Mouse (Mus musculus): Measurements from ENCODE around the gene Dtnb. TPM values are rescaled to one million over a fixed set of nuclear protein-coding genes. Genes with fewer than 3 reads are reported as not detected.
A peak's percentile ranks its signal among the peaks of the same experiment; 100 is the strongest.

The Dtnb gene
- total RNA-seq, 2 experiments from 2014 or later, result 8.3 to 14.8 TPM

DNA sequence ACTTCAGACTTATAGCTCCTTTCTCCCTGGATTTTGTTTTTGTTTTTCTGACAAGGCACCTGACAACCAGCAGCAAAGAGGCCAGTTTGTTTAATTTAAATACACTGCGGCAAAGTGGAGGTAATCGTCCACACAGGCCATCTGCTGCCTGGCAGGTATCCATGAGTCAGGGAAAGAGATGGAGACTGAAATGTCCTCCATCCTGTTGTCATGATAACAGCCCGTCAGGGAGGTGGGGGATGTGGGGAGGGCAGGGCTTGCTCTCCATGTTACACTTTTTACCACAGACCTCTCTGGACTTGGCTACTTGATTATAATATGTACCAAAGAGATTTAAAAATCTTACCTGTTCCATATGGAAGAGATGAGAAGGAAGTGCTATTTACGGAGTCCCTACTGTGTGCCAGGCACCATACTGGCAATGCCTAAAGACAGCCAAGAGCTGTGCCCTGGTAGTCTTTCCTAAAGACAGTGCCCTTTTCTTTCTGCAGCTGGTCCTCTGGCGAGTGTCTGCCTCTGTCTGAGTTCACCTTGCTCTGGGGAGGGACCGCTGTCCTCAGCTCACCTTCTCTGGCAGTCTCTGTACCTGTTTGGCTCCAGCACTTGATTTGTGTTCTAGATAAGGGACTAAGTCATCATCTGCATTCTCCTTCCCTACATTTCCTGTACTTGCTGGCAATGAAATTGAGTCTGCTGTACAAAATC, 189.6 kb downstream of the Dtnb start:
- no peak for ATAC-seq (replicated peaks; ENCODE audit: low FRiP score, poor library complexity, severe bottlenecking)

DNA sequence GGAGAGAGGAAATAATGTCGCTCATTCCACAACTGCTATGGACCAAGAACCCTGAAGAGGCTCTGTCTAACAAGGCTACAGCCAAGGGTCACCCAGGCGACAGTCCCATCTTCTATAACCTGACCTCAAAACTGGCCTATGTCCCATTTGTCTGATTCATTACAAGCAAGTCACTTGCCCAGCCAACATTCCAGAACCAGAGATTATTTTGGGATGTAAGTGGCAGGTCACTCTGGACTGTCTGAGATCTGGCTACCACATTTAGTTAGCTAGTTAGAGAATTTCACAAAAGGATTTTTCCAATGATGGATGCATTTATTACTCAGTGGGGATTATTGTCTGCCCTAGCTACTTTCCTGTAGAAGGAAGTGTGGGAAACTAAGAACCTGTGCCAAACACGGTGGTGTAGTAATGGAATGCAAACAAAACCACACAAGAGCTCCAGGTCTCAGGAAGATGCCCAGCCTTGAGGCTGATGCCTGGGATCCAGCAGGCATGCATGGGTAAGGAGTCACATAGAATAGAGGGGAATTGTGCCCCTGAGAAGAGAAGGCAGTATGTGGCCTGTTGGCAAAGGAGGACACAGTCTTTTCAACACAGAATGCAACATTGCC, 192.1 kb downstream of the Dtnb start:
- no peak for ATAC-seq (replicated peaks; ENCODE audit: low FRiP score, poor library complexity, severe bottlenecking)

DNA sequence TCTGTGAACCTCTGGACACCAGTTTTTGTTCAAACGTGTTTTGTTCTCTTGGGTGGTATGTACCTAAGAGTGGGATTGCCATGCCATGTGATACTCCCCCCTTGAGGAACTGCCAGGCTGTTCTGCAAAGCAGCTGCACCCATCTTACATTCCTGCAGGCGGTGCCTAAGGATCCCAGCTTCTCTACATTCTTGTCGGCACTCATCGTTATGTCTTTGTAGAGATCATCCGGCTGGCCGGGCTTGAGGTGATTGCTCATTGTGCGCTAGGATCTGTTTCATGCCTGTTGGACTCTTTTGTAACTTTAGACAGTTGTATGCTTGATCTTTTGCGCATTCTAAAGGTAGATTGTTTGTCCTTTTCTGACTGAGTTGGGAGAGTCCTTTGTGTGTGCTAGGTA, 195.2 kb downstream of the Dtnb start:
- ATAC-seq (replicated peaks; ENCODE audit: low FRiP score, poor library complexity, severe bottlenecking), result no peak

DNA sequence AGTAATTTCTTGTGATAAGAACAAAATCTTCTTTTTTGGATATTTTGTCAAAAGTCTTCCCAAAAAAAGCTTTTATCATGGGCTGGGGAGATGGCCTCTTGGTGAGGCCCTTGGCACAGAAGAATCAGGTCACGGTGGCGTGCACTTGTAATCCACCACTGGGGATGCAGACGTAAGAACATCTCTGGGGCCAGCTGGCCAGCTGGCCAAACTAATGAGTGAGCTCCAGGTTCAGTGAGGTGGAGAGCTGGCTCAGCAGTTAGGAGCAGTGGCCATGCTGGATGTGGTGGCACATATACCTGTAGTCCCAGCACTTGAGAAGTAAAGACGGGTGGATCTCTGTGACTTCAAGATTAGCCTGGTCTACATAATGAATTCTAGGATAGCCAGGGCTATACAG, 196.2 kb downstream of the Dtnb start:
- no peak for ATAC-seq (replicated peaks; ENCODE audit: low FRiP score, poor library complexity, severe bottlenecking)

DNA sequence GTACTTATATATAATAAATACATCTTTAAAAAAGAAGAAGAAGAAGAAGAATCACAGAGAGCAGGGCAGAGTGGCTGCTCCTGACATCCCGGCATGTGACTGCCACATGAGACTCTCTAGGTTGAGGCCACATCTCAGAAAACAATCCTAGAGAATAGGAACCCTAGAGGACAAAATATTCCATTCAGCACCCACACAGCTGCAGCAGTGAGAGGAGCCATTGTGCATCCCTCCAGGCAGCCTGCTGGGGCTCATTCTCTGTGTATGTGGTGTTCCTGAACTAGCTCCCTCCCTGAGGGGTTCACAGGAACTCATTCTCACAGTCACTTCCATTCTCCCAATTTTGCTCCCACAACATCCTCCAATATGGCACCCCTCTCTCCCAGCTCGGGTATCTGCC, 198.4 kb downstream of the Dtnb start:
- ATAC-seq (replicated peaks; ENCODE audit: low FRiP score, poor library complexity, severe bottlenecking), result no peak

DNA sequence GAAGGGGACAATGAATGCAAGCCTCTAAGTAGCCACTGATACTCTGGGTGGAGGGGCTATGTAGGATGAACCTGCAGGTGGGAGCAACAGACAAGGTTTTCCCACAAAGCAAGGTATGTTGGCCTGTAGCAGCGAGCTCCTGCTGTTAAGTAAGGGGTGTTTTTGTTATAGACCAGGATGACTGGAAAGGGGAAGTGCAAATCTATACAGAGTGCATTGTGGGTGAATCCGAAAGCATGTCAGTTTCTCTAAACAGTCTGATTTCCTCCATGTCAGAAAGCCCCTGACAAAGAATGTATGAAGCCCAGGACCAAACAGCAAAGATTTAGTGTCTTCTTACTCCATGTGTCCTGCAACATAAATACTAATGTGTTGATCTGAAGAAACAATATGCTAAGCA, 198.9 kb downstream of the Dtnb start:
- ATAC-seq (replicated peaks; ENCODE audit: low FRiP score, poor library complexity, severe bottlenecking), result no peak

DNA sequence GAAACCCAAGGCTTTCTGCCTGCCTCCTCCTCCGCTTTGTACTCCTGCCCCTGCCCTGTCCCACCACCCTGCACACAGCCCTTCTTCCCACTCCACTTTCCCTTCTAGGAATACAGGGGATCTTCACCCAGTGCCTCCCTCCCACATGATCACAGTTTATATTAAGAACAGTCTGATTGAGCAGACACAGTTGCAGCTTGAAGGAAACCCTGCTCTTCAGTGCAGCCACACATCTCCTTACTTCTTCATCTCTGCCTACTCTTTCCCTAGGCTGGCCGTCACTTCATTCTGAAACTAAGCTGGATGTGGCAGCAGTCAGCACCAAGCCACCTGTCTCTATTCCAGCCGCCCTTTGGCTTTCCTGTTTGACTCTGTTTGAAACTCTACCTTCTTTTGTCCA, 201.5 kb downstream of the Dtnb start:
- no peak for ATAC-seq (replicated peaks; ENCODE audit: low FRiP score, poor library complexity, severe bottlenecking)

DNA sequence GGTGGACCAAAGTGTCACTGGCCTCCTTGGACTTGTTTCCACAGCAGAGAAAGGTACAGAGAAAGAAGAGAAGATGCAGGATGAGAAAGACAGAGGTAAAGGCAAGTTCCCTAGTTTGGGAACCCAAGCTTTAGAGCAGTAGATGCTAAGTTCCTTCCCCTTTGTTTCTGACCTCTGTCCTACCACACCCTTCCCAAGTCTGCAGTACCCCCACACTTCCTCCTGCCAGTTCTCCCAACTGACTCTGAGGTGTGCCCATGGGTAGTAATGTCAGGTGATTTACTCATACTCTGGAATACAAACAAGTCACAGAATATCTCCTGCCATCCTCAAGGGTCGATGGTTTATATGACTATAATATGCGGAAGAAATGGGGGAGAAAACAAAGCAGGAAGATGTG, 203.8 kb downstream of the Dtnb start:
- ATAC-seq (replicated peaks; ENCODE audit: low FRiP score, poor library complexity, severe bottlenecking), result no peak

DNA sequence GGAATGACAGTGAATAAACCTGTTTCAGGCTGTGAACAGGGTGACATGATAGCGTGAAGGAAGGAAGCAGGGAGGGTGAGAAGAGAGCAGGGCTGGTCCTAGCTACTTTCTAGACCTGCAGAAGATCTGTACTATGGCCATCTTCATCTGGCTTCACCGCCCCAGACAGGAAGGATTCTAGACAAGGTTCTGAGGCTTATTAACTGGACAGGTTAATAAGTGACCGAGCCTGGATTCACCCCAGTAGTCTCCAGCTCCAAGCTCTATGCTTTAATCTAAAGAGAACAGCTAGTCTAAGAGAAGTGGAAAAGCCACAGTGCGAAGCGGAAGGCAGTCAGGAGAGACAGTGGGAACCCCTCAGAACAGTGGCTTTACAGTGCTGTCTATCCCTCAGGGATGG, 205.5 kb downstream of the Dtnb start:
- ATAC-seq (replicated peaks; ENCODE audit: low FRiP score, poor library complexity, severe bottlenecking), result no peak

DNA sequence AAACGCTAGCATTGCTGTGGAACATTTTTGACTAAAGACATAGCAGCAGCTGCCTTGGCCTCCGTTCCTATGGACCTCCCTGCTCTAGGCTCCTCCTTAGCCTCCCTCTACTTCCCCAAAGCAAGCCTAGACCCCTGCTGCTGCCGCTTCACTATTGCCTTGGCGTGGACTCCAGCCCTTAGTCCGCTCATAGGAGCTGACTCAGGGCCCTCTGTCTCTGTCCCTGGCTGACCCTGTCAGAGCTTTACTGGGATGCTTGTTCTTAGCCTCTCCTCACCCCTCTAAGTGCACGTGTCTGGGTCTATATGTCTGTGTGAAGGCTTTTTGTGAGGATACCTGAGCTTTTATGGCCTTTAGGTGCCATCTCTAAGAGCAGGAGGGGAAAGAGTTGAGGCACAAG, 206.1 kb downstream of the Dtnb start:
- ATAC-seq (replicated peaks; ENCODE audit: low FRiP score, poor library complexity, severe bottlenecking), result no peak

DNA sequence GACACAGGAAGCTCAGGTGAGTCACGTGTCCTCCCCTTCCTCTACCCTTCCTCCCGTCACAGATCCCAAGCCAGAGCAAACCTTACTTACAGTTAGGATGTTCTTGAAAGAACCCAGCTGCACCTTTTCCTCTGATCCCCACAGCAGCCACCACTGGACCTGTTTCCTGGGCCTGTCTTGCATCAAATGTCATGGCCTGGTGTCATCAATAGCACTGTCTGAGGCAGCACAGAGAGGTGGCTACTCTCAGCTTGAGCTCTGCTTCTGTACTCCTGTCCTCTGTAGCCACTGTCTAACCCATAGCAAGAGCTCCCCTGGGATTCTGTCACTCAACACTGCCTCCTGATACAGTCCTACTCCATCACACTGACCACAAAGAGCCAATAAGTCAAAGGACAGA, 207.5 kb downstream of the Dtnb start:
- no peak for ATAC-seq (replicated peaks; ENCODE audit: low FRiP score, poor library complexity, severe bottlenecking)

DNA sequence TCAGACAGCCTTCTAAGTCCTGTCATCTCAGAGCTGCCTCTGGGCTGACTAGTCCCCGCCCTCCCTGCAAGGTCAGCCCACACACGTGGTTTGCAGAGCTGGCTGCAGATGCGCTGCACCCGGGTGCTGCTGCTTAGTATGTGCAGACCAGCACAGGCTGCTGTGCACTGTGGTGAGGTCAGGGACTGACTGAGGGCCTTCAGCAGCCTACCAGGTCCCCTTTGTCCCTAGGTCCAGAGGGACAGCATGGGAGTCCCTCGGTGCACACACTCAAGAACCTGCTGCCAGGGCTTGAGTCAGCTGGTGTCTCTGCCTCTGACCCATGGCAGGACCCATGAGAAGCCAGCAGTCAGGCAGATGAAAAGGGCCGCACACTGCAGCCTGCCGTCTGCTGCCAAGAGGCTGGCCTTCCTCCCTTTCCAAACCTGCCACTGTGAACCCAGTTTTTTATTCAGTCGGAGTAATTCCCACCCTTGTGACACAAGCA, 208.3 kb downstream of the Dtnb start:
- ATAC-seq (replicated peaks; ENCODE audit: low FRiP score, poor library complexity, severe bottlenecking), result no peak

DNA sequence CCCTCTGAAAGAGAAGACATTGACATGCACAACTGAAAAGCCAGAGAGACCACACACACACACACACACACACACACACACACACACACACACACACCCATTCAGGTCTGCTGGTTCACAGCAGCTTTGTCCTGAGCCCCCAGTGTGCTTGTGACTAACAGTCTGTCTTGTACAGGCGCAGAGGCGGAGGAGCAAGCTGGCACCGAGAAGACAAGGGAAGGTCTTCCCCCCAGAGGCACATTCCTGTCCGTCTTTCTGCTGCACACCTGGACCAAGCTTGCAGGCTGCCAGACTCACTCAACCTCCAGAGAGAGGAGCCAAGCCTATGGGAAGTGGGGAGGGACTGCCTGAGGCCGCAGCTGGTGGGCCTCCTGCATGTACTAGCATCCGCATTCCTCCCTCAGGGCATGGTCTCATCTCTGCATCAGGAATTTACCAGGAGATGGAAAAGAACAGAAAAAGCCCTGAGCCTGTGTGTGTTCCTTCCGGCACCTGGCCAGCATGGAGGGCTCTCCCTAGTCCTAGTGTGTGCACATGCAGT, 208.8 kb downstream of the Dtnb start:
- no peak for ATAC-seq (replicated peaks; ENCODE audit: low FRiP score, poor library complexity, severe bottlenecking)

DNA sequence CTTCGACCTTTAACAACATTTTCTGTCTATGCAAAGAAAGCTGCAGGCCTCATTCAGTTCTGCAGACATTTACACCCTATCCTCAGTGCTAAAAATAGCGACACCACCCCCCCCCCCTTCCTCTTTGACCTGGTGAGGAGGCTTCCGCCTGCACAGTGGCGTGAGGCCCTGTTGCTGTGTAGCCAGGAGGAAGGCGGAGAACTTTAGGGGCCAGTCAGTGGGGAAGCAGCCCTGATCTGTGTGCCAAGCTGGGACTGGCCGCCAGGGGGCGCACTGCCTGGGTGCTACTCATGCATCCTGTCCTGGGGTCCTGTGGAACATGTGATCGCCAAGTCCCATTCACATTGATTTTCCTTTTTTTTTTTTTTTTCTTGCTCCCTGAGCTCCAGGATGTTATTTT, 209.3 kb downstream of the Dtnb start:
- ATAC-seq (replicated peaks; ENCODE audit: low FRiP score, poor library complexity, severe bottlenecking), result peak; percentile 57

DNA sequence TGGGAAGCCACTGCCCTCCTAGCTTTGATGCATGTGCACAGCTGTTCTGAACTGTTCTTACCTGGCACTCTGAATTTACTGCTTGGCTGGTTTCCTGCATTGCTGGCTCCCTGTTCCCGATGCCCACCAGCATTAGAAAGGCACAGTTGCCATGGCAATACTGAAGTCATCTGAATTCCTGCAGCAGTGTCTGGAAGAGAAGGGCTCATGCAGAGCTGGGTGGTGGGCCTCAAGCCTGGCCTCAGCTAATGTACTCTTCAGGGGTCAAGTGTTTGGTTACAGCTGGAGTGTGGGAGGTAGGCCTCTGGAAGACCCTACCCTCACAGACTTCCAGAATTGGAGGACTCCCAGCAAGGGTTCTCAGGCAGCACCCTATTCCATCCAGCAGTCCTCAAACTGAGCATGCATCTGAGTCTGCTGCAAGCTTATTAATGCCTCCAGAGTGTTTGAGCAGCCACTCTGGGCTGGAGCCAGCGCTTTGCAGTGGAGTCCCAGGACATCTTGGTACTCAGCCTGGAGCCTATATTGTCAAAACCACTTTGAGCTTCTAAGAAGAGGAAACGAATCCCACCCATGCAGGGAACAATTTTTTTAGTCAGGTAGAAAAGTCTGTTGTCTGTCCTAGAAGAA, 211.1 kb downstream of the Dtnb start:
- no peak for ATAC-seq (replicated peaks; ENCODE audit: low FRiP score, poor library complexity, severe bottlenecking)

DNA sequence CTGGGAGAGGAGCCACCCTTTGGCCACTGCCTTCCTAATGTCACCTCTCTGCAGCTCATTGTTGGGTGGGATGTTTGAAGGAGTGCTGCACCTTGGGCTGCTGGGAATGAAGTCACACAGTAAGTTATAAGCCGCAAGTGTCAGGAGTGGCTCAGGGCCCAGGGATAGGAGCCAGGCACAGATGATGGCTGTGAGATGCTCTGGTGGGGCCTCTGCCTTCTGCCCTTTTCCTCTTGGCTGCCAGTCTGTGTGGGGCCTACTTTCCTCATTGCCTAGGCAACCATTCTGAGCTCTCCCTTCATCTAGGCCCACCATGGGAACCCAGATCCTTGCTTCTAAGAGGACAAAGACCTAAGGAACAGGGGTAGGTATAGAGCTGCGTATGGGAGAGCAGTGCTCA, 212.1 kb downstream of the Dtnb start:
- no peak for ATAC-seq (replicated peaks; ENCODE audit: low FRiP score, poor library complexity, severe bottlenecking)

DNA sequence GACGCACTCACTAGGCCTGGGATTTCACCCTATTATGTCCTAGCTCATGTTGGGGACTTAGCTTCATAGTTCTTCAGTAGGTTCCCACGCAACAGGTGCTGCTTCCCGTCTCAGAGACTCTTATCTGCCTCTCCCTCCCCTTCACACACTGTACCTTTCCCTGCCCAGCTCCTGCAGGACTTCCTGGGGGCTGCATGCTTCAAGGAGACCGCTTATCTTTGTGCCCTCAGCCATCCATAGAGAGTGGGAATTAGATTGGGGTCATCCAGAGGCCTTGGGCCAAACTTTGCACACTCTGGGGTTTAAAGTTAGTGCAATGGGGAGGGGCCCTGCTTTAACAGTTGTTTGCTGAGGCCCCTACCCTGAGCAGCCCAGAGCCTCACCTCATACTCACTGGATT, 212.5 kb downstream of the Dtnb start:
- no peak for ATAC-seq (replicated peaks; ENCODE audit: low FRiP score, poor library complexity, severe bottlenecking)

DNA sequence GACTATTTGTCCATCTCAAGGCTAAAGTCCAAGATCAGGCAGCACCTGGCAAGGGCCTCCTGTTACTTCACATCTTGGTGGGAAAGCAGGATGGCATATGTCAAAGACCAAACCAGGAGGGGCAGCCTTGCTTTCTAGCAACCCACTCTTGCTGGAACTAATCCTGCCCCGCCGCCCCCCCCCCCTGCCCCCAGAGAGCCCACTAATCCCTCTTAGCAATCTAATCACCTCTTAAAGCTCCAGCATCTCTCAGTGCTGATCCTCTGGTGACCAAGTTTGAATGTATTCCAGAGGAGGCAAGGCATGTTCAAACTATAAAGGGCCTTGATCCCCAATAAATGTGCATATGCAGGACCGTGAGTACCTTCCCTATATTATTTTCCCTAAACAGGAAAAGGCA, 214.9 kb downstream of the Dtnb start:
- ATAC-seq (replicated peaks; ENCODE audit: low FRiP score, poor library complexity, severe bottlenecking), result no peak

DNA sequence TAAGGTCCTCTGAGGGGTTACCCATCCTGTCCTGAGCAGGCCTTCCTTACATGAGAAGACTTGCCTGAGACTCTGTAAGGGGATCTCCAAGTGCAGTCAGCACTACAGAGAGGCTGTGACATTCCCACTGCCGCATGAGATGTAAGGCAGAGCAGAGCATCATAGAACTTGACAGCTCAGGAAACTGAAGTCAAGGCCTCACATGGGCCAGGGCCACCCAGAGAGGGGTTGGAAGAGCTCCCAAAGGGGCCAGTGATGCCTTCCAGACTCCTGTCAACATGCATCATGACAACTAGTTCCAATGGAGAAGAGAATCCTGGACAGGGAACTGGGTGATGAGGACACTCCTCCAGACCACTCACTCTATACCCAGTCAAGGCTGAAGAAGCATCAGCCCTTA, 215.4 kb downstream of the Dtnb start:
- ATAC-seq (replicated peaks; ENCODE audit: low FRiP score, poor library complexity, severe bottlenecking), result no peak

DNA sequence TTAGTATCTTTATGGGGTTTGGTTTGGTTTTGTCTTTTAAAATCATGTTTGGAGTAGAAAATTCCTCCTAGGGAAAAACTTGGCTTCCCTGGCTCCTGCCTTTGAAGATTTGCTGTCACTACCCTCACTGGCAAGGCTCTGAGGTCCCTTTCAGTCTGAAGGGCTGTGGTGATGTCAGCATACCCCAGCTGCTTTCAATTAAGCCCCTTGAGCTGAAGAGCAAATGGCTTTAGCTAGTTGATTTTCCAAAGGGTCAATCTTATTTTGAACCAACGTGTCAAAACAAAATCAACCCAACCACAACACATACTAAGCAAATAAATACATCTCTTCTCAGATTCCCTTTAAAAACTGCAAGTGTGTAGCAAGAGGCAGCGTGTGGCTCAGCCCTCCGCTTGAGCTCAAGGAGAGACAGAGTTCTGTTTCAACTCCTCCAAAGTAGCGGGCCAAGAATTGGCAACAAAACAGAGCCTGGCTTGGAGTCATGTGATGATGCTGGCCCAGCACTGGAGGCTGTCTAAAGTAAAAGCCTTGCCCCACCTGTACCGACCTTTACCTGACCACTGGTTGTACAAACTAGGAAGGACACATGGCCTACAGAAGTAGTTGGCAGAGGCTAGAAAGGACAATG, 216.4 kb downstream of the Dtnb start:
- no peak for ATAC-seq (replicated peaks; ENCODE audit: low FRiP score, poor library complexity, severe bottlenecking)
